Mouse (Mus musculus) stomach, embryonic 15.5 days (tissue): ENCODE results near the gene Pcca. TPM values are rescaled to one million over a fixed set of nuclear protein-coding genes. Genes with fewer than 3 reads are reported as not detected.

Source experiments
- ATAC-seq: fragments of 200-750 bp; cut with Nextera tagmentation; 2 replicates; pipeline ENCODE4 v1.8.0; 2017; ENCODE audit warnings: low read depth, moderate number of reproducible peaks, moderate TSS enrichment; ENCODE audit not compliant: insufficient read depth, low FRiP score
- H3K27ac ChIP-seq: fragments of 300-500 bp; sonication (generic); 2 replicates; pipeline ENCODE4 v1.5.1; 2015; ENCODE audit warnings: mild to moderate bottlenecking, inconsistent platforms
- H3K27me3 ChIP-seq: fragments of 300-500 bp; sonication (generic); replicated peaks from 2 replicates; pipeline ENCODE4 v1.6.1; 2015; ENCODE audit warnings: inconsistent platforms
- H3K36me3 ChIP-seq: fragments of 300-500 bp; sonication (generic); 2 replicates; pipeline ENCODE4 v1.6.1; 2015; ENCODE audit warnings: inconsistent platforms
- H3K4me1 ChIP-seq: fragments of 300-500 bp; sonication (generic); 2 replicates; pipeline ENCODE4 v1.6.1; 2015; ENCODE audit warnings: inconsistent platforms
- H3K4me2 ChIP-seq: fragments of 300-500 bp; sonication (generic); 2 replicates; pipeline ENCODE4 v1.6.1; 2015; ENCODE audit warnings: mild to moderate bottlenecking, inconsistent platforms
- H3K4me3 ChIP-seq: fragments of 300-500 bp; sonication (generic); replicated peaks from 2 replicates; pipeline ENCODE4 v1.5.1; 2015; ENCODE audit warnings: inconsistent platforms
- H3K9ac ChIP-seq: fragments of 300-500 bp; sonication (generic); 2 replicates; pipeline ENCODE4 v1.6.1; 2015; ENCODE audit warnings: inconsistent platforms
- H3K9me3 ChIP-seq: fragments of 300-500 bp; sonication (generic); 2 replicates; pipeline ENCODE4 v1.6.1; 2016; ENCODE audit warnings: inconsistent platforms
- WGBS: fragments of 180-500 bp; shearing (Covaris S2); methylation state at CpG from one replicate; pipeline ENCODE4 v1.1.7; 2015; 5-methylcytosine and 5-hydroxymethylcytosine counted together
- polyA plus RNA-seq: library from polyadenylated mRNA; unstranded; fragments of >200 nt; fragmentation: Nextera tagmentation; extraction: Ambion mirVana; gene quantifications from 2 replicates; pipeline ENCODE4 v1.2.1, GENCODE M21; 2015

Gene Pcca
- polyA plus RNA-seq, 1 experiment from 2014 or later: 19.2 TPM

DNA sequence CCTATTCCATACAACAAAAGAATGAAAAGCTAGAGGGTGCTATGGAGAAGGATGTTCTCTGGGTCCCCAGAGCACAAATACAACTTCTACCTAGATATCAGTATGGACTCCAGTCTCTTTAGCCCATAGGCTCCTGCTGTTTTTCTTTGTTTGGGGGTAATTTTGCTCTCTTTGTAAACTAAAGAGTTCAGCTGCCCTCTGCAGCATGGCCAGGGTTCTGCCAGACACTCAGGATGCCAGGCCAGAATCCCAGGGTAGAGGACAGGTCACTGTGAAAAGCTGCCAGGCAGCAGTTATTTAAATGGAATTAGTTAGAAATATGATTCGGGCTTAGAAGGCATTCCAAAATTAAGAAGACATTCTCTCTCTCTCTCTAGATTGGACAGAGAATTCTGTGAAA, 402.3 kb downstream of the Pcca start:
- WGBS: 89% methylated on average over 1 of the region's 1 CpGs
- Histone ChIP-seq H3K9ac (no peak overlapping the region), H3K4me2 (no peak overlapping the region), H3K36me3 (peaks cover 11% of the 10 kb centered on the region; the same call in 1 of the 2 replicates), H3K4me1 (no peaks in the 10 kb centered on the region), H3K27me3 (no peaks in the 10 kb centered on the region), H3K4me3 (no peak overlapping the region), H3K9me3 (no peaks in the 10 kb centered on the region), H3K27ac (no peak overlapping the region)
- no peak for ATAC-seq

Other genes with a start within 250 kb of the Pcca start
- gene Gm5089, start 83.2 kb upstream of the Pcca start, polyA plus RNA-seq: 0.06 TPM in 1 of 2 replicates, not detected in the other
- not detected in 2 replicates for gene Zic5, start 68.6 kb upstream of the Pcca start, polyA plus RNA-seq
- gene Zic2, start 58.9 kb upstream of the Pcca start, polyA plus RNA-seq: not detected in 2 replicates
- not detected in 2 replicates for gene Gm10837, start 43.7 kb upstream of the Pcca start, polyA plus RNA-seq